Mouse (Mus musculus): ENCODE data around the gene Sh3gl1.

Sh3gl1 gene

DNA sequence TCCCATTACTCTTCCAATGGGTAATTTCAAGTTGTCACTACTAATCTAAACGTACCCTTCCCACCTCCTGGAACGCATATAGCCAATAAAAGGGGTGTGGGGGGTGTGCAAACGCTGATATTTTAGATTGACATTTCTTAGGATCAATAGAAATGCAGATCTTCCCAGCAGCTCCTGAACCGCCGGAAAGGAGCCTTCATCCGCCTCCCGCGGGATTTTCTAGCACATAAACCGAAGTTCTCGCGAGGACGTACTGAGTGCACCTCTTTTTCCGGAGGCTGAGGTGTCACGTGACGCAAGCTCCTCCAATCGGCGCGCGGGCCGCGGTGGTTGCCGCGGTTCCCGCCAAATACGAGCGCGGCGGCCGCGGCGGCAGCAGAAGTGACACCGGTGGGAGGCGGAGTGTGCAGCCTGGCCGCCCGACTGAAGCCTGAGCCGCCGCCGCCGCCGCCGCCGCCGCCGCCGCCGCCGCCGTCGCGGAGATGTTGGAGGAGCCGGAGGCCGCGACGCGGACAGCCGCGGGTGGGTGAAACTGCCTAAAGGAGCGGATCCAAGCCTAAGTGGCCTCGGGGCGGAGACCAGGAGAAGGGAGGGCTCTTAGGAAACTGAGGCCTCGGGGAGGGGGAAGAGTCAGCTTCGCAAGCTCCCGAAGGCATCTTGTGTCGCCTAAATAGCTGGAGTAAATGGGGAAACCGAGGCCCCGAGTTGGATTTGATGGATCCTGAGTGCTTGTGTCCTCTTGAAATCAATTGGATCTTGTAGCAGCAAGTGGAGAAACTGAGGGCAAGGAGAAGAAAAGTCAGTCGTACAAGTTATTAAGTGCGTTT lies 3.8 kb upstream of the Sh3gl1 start, which contains the start of gene Chaf1a:
Gene Chaf1a (plus strand): TSS at position 410 of the 827 bp plus-strand sequence.
- peak; percentile 99 for DNase-seq (ENCODE audit: low read depth, low spot score)

DNA sequence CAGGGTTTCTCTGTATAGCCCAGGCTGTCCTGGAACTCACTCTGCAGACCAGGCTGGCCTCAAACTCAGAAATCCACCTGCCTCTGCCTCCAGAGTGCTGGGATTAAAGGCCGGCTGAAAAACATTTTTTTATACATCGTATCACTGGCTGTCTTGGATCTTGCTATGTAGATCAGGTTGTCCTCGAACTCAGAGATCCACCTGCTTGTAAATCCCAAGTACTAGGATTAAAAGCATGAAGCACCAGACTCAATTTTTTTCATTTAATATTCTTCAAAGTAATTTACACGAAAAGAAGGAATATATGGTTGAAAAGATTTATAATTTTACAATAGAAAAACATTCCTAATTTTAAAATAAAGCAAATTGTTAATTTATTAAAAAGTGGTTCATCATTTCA lies 2.9 kb upstream of the Sh3gl1 start:
- no peak for DNase-seq (ENCODE audit: low read depth, low spot score)

GRCm38 (mm10) chr17:56038583-56039261 lies 2.3 kb upstream of the Sh3gl1 start:
- no peak for DNase-seq (ENCODE audit: low read depth, low spot score)

DNA sequence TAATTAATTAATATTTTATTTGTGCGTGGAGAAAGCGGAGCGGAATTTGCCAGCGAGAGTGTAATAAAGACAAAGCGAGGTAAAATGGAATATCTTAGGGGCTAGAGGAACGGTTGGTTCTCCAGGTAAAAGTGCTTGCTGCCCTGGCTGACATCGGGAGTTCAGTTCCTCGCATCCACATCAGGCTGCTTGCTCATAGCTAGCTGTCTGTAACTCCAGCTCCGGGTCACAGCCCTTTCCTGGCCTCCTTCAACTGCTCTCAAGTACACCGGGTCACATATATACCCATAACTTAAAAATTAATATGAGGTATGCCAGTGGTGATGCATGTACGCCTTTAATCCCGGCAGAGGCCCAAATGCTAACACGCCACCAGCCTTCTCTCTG lies 459 bp upstream of the Sh3gl1 start:
- DNase-seq (ENCODE audit: low read depth, low spot score) = no peak

- no peak for DNase-seq (ENCODE audit: low read depth, low spot score)
Observed at GRCm38 (mm10) chr17:56035216-56035615, 1.2 kb downstream of the Sh3gl1 start.

DNA sequence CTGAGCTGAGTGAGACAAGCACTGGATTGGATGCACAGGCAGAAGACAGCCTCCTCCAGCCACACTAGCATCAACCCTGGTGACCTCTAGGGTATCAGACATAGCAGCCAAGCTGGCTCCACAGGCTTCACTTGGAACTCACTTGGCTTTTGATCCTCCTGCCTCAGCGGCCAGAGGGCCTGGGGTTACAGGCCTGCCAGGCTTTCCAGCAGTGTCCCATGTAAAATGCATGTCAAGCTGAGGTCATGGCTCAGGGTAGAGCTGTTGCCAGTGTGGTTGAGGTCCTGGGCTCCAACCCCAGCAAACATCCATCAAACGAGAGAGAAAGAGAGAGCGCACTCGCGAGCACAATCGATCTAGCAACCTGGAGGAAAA lies 1.7 kb downstream of the Sh3gl1 start:
- DNase-seq (ENCODE audit: low read depth, low spot score) = no peak

DNA sequence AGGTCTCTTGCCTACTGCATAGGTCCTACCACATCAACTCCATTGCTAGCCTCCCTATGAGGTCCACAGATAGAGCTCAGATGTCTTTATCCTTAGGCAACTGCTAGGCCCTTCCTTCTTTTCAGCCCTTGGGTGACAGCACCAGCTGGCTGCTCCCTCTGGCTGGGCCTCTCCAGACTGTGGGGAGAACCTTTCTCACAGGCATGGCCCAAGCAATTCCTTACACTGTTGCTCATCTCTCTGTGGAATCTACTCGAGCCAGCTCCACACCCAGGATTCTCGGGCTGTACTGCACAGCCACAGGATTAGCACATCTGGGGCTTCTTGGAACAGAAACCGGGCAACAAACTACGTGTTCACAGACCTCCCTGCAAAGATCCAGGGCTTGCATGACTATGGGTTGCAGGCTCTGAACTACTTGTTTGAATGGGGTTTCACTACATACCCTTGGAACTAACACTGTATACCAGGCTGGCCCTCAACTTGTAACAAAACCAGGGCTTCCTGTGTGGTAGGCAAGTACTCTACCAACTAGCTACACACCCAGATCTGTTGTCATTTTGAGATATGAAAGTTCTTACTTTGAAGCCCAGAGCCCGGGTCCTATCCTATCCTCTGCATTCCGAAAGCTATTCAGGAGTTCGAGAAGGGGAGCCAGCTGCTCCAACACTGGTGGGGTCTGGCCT lies 2.3 kb downstream of the Sh3gl1 start:
- no peak for DNase-seq (ENCODE audit: low read depth, low spot score)

DNA sequence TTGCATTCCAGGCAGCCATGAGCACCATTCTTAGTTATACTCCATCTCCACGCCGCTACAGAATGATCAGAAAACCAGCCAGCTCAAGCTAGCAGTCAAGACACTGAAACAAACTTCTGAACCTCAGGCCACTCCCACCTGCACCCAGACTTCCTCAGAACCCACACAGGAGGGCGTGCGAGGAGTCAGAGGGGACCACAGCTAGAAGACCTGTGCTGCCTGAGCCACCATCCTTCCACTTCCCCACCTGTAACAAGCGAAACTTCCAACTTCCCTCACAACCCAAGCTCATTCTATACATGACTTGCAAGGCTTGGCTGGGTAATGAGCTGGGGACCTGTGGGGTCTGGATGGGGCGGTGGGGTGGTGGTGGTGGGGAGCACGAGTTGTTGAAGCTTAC lies 3.6 kb downstream of the Sh3gl1 start:
- DNase-seq (ENCODE audit: low read depth, low spot score) = no peak

GRCm38 (mm10) chr17:56032127-56032733 lies 4.2 kb downstream of the Sh3gl1 start:
- no peak for DNase-seq (ENCODE audit: low read depth, low spot score)

DNA sequence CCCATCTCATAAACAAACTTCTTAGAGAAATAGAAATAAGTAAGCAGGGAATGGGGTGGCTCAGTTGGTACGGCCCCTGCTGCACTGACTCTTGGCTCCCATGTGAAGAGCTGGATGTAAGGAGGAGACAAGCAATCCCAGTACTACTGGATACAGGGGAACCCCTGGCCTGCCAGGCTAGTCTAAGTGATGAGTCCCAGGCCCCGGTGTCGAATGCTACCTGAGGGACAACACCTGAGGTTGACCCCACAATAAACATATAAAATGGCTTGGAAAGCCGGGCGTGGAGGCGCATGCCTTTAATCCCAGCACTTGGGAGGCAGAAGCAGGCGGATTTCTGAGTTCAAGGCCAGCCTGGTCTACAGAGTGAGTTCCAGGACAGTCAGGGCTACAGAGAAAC lies 5.0 kb downstream of the Sh3gl1 start:
- no peak for DNase-seq (ENCODE audit: low read depth, low spot score)

- peak; percentile 62 for DNase-seq (ENCODE audit: low read depth, low spot score)
Observed at GRCm38 (mm10) chr17:56030919-56031318, 5.5 kb downstream of the Sh3gl1 start.

DNA sequence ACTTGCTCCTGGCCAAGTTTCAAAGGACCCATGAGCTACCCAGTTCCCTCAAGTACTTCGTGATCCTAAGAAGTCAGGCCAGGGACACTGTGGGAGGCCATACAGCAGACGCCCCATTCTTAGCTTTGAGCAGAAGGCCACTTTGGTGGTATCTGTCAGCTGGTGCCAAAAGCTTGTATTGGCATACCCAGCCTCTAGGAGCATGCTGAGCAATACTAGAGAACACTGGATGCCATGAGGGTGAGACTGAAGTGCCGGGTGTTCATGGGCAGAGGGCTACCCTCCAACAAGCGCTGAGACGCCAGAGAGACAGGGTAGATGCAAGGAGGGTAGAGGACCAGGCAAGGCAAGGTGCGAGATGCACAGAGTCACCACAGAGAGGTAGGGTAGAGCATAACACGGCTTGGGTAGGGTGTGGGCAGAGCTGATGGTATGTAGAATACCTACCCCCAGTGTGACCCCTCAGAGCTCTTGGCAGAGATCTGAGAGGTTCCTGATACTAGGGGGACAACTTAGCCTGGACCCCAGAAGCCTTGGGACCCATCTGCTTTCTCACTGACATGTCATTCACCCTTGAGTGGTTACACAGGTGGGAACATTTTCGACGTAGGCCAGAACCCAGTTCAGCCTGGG lies 6.1 kb downstream of the Sh3gl1 start:
- peak; percentile 27 for DNase-seq (ENCODE audit: low read depth, low spot score)

DNA sequence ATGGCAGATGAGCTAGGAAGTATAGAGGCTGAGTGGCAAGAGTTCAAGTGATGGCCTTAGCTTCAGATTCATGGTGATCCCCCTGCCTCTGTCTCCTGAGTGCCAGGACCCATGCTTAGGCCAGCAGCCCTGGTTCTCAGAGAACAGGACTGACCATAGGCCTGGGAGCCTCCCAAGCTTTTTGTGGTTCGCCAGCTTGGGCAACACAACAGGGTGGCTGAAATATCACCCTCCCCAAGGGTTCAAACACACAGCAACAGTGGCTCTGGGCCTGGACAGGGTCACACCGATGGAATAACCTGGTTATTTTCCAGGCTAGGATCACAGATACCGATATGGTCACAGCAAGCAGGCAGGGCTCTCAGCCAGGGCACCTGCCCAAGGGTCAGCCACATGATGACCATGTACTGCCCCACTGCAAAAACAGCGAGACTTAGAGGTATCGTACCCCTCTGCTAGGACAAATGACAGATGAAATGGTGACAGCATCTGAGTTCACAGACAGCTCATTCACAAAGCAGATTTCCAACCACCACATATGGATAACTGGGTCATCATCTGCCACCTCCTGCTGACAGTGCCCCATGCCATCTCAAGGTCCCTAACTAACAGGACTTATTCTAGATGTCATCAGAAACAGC lies 8.5 kb downstream of the Sh3gl1 start:
- DNase-seq (ENCODE audit: low read depth, low spot score) = peak; percentile 84

DNA sequence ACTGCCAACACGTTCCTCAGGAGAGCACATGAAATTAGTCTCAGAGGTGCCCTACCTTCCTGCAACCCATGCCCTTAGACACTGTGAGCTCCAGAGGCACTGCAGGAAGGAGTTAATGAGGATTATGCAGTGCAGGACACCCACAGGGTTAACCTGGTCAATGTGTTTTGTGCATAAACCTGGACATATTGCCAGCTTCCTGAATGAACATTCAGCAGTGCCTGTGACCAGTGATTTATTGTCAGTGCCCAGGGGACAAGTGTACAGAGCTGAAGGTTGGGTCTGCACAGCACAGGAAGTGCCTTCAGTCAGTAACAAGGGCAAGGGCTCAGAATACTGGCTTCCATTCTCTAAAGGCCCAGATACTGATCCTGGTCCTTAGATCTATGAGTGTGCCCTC lies 9.6 kb downstream of the Sh3gl1 start:
- DNase-seq (ENCODE audit: low read depth, low spot score) = no peak

DNA sequence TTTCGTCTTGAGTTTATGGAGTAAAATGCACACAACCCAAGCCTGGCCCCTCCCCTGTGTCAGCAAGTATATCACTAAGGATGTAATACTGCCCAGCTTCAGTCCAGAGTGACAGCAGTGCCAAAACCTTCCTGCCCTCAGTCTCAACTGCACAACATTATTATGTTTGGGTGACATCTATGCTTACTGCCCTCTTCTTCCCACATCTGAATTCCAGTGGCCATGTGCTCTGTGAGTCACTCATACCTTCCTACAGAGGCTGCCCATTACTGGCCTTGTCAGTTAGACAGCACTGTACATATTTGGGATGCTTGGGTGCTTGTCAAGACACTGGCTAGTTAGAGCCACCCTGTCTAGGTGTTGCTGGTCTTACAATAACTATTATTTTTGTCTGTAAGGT lies 10.1 kb downstream of the Sh3gl1 start:
- DNase-seq (ENCODE audit: low read depth, low spot score) = no peak

DNA sequence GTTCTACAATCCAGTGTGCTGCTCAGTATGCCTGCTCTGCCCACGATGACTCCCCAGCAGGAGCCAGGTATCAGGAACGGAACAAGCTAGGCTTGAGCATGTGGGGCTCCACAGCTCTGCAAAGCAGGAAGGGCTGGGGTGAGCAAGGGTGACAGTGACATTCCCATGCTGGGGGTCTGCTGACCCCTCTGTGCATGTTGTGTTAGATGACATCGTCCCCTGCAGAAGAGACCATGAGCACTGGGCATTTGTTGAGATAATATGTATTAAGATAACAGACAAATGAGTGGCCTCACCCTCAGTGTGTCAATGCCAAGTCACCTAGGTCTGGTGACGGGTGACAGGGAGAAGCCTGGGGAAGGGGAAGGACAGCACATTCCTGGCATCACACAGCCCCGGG lies 11.5 kb downstream of the Sh3gl1 start:
- no peak for DNase-seq (ENCODE audit: low read depth, low spot score)

DNA sequence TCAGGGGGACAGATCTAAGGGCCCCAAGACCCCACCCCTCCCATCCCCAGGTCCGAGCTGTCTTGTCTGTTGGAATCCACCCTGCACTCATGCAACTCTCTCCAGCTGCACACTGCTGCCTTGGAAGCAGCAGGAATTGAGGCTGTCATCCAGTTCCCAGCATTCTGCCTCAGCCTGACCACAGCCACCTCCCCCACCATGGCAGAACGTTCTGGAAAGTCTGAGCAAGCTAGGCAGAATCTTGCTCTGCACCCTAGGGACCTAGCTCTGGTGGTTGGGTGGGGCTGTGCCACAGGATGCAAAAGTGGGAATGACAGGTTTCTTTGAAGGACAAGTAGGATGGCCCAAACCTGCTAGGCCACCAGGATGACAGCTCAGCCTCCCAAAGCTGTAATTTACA lies 12.0 kb downstream of the Sh3gl1 start:
- DNase-seq (ENCODE audit: low read depth, low spot score) = no peak

DNA sequence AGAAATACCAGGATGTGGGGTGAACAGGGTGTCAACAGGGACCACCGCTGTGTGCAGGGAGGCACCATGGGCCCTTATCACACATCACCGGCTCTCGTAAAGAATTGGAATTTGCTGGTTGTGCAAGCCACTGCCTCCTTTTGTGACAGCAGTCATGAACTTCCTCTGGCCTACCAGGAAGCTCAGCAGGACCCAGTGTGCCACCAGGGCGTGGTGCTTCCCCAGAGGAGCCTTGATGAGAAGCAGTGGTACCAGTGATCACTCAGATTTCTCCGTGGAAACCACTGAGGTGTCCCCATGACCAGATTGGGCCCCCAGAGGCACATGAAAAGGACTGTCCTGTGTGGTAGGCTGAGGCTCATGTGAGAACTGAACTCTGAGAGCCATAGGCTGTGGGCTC lies 13.0 kb downstream of the Sh3gl1 start:
- DNase-seq (ENCODE audit: low read depth, low spot score) = no peak

- no peak for DNase-seq (ENCODE audit: low read depth, low spot score)
Observed at GRCm38 (mm10) chr17:56022989-56023290, 13.5 kb downstream of the Sh3gl1 start.

DNA sequence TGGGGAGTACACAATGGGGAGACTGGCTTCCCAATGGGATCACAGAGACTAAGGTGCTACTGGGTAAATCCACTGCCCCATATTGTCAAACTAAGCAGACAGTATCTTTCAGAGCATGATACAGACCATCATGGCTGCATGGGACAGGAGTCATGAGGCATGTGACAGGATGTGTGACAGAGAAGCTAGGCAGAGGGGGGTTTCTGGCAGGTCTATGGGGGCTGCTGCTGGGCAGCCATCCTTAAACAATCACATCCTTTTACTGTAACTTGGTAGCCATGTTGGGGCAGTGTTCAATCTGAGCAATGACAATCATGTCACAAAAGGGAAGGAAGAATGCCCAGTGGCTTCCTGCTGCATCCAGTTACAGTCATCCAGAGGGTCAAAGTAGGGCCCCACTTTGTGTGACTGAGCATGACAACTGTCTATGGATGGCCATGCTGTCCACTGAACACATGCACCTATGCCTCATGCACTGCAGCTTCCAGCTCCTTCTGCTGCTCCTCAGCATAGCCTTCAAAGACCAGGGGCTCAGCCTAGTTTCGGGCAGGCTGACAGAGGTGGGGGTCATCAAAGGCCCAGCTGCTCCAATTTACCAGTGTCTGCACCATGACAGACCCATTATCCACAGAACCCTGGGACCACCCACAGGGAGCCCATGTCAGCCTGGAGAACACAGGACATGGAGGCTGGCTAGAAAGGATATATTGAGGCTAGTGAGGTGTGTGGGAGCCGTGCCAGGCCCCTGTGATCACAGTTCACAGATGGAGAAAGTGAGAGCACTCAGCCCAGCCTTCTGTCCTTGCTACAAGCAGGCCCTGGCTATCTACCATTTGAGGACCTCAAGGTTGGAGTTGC lies 14.1 kb downstream of the Sh3gl1 start:
- peak; percentile 78 for DNase-seq (ENCODE audit: low read depth, low spot score)

Measured in brain, adult 2 months (tissue).